Mouse (Mus musculus) stomach, postnatal 0 days (tissue): ENCODE results near the gene Inava.

Experiments used
- CTCF ChIP-seq: IDR thresholded peaks from 2 replicates; pipeline ENCODE4 v1.5.1; 2016; ENCODE audit warnings: antibody characterized with exemption, low read depth, mild to moderate bottlenecking, moderate library complexity
- EP300 ChIP-seq: optimal IDR thresholded peaks from 2 replicates; pipeline ENCODE3; 2016; ENCODE audit warnings: antibody characterized with exemption

GRCm38 (mm10) chr1:136223758-136224342 lies 10.2 kb downstream of the Inava start:
- TF ChIP-seq CTCF (no peak), EP300 (no peak)
